Mouse (Mus musculus) myocyte (in vitro differentiated cells): Measurements from ENCODE around the gene Ctnnal1.

Experiments used
- CEBPB ChIP-seq: IDR thresholded peaks from 2 replicates; pipeline ENCODE4 v1.6.1; 2011; ENCODE audit warnings: mild to moderate bottlenecking, moderate library complexity; ENCODE audit not compliant: poor library complexity, insufficient read depth, severe bottlenecking
- E2F4 ChIP-seq: IDR thresholded peaks from one replicate; pipeline ENCODE4 v1.6.1; 2011; ENCODE audit warnings: mild to moderate bottlenecking, control low read depth, moderate library complexity; ENCODE audit not compliant: insufficient read depth
- MAX ChIP-seq: IDR thresholded peaks from one replicate; pipeline ENCODE4 v1.6.1; 2011; ENCODE audit warnings: low read depth, mild to moderate bottlenecking, control low read depth
- MYOD1 ChIP-seq, 3 experiments: IDR thresholded peaks; one replicate each; pipeline ENCODE4 v1.6.1; 2011; ENCODE audit warnings: control low read depth in 2 of 3, low read depth in 2 of 3, mild to moderate bottlenecking in 2 of 3, moderate library complexity in 1 of 3; ENCODE audit not compliant: insufficient read length in 2 of 3, control insufficient read depth in 1 of 3
- MYOG ChIP-seq, 3 experiments: IDR thresholded peaks; one replicate each; pipeline ENCODE4 v1.6.1; 2011; ENCODE audit warnings: control low read depth in 2 of 3, low read depth in 2 of 3, mild to moderate bottlenecking in 2 of 3; ENCODE audit not compliant: insufficient read length in 2 of 3, control insufficient read depth in 1 of 3, insufficient read depth in 1 of 3
- POLR2A ChIP-seq: IDR thresholded peaks from one replicate; pipeline ENCODE4 v1.6.1; 2011; ENCODE audit warnings: low read depth, mild to moderate bottlenecking, control low read depth, moderate library complexity; ENCODE audit not compliant: insufficient read length
- POLR2AphosphoS2 ChIP-seq: IDR thresholded peaks from one replicate; pipeline ENCODE4 v1.6.1; 2011; ENCODE audit warnings: low read depth, control low read depth; ENCODE audit not compliant: insufficient read length
- REST ChIP-seq: IDR thresholded peaks from one replicate; pipeline ENCODE4 v1.6.1; 2011; ENCODE audit warnings: mild to moderate bottlenecking, control low read depth, moderate library complexity; ENCODE audit not compliant: insufficient read depth, insufficient read length
- SRF ChIP-seq: IDR thresholded peaks from one replicate; pipeline ENCODE4 v1.6.1; 2011; ENCODE audit warnings: low read depth; ENCODE audit not compliant: control insufficient read depth, insufficient read length
- TCF12 ChIP-seq: IDR thresholded peaks from one replicate; pipeline ENCODE4 v1.6.1; 2011; ENCODE audit warnings: mild to moderate bottlenecking, control low read depth; ENCODE audit not compliant: poor library complexity, insufficient read depth, severe bottlenecking
- TCF3 ChIP-seq: IDR thresholded peaks from one replicate; pipeline ENCODE4 v1.6.1; 2011; ENCODE audit warnings: low read depth, control low read depth; ENCODE audit not compliant: insufficient read length
- USF1 ChIP-seq: IDR thresholded peaks from one replicate; pipeline ENCODE4 v1.6.1; 2011; ENCODE audit warnings: low read depth, mild to moderate bottlenecking, control low read depth, moderate library complexity

- TF ChIP-seq POLR2AphosphoS2 (no peak), MAX (no peak), POLR2A (no peak), TCF3 (no peak), E2F4 (no peak), TCF12 (no peak), USF1 (no peak), CEBPB (no peak), MYOD1 (IDR thresholded peaks at IDR 0.05; ENCODE audit: control insufficient read depth in 1 of 3, insufficient read length in 2 of 3, low read depth in 2 of 3) (no peak), REST (no peak), MYOG (IDR thresholded peaks at IDR 0.05; ENCODE audit: control insufficient read depth in 1 of 3, insufficient read depth in 1 of 3, insufficient read length in 2 of 3, low read depth in 2 of 3) (no peak), SRF (no peak)
These were observed 42.7 kb upstream of the Ctnnal1 start for GRCm38 (mm10) chr4:56907671-56908070.
